Mouse (Mus musculus): ENCODE measurements around the gene Dhx33.

Gene Dhx33

GRCm38 (mm10) chr11:70982030-70982429 is 22.2 kb downstream of the Dhx33 start:
- DNase-seq (ENCODE audit: low spot score in 2 of 2), result no peak

- no peak for DNase-seq (ENCODE audit: low spot score in 2 of 2)
Measured at GRCm38 (mm10) chr11:70980751-70981510, 23.3 kb downstream of the Dhx33 start.

GRCm38 (mm10) chr11:70980232-70980631 is 24.0 kb downstream of the Dhx33 start:
- DNase-seq (ENCODE audit: low spot score in 2 of 2), result no peak

GRCm38 (mm10) chr11:70977293-70977692 is 26.9 kb downstream of the Dhx33 start:
- DNase-seq (ENCODE audit: low spot score in 2 of 2), result no peak

GRCm38 (mm10) chr11:70975193-70975592 is 29.0 kb downstream of the Dhx33 start:
- no peak for DNase-seq (ENCODE audit: low spot score in 2 of 2)

GRCm38 (mm10) chr11:70973947-70974346 is 30.3 kb downstream of the Dhx33 start:
- DNase-seq (ENCODE audit: low spot score in 2 of 2), result no peak

GRCm38 (mm10) chr11:70972586-70972985 is 31.7 kb downstream of the Dhx33 start:
- DNase-seq (ENCODE audit: low spot score in 2 of 2), result no peak

- no peak for DNase-seq (ENCODE audit: low spot score in 2 of 2)
Measured at GRCm38 (mm10) chr11:70970560-70971540, 33.4 kb downstream of the Dhx33 start.

- peak; percentile 88 to 91 for DNase-seq (ENCODE audit: low spot score in 2 of 2)
Measured at GRCm38 (mm10) chr11:70969821-70970559, 34.2 kb downstream of the Dhx33 start, which contains the start of the genes Nup88 and Rpain. Gene Nup88 (minus strand): TSS chr11:70969973. Gene Rpain (plus strand): TSS chr11:70970213.

- DNase-seq (ENCODE audit: low spot score in 2 of 2), result no peak
Measured at GRCm38 (mm10) chr11:70969271-70969794, 34.9 kb downstream of the Dhx33 start.

GRCm38 (mm10) chr11:70964222-70964907 is 39.9 kb downstream of the Dhx33 start:
- no peak for DNase-seq (ENCODE audit: low spot score in 2 of 2)

- no peak for DNase-seq (ENCODE audit: low spot score in 2 of 2)
Measured at GRCm38 (mm10) chr11:70960786-70961554, 43.3 kb downstream of the Dhx33 start.

GRCm38 (mm10) chr11:70954711-70955110 is 49.5 kb downstream of the Dhx33 start:
- no peak for DNase-seq (ENCODE audit: low spot score in 2 of 2)

- no peak for DNase-seq (ENCODE audit: low spot score in 2 of 2)
Measured at GRCm38 (mm10) chr11:70944935-70945817, 59.1 kb downstream of the Dhx33 start.

- no peak for DNase-seq (ENCODE audit: low spot score in 2 of 2)
Measured at GRCm38 (mm10) chr11:70943651-70944050, 60.6 kb downstream of the Dhx33 start.

GRCm38 (mm10) chr11:70942596-70942995 is 61.6 kb downstream of the Dhx33 start:
- no peak for DNase-seq (ENCODE audit: low spot score in 2 of 2)

GRCm38 (mm10) chr11:70935316-70935715 is 68.9 kb downstream of the Dhx33 start:
- DNase-seq (ENCODE audit: low spot score in 2 of 2), result no peak

All from thymus, postnatal 10 days (tissue).